Mouse (Mus musculus) midbrain, embryonic 10.5 days (tissue): Measurements from ENCODE around the gene Stard13. TPM values are rescaled to one million over a fixed set of nuclear protein-coding genes. Genes with fewer than 3 reads are reported as not detected.

Source experiments
- DNase-seq: peaks from one replicate; pipeline ENCODE4 v3.0.0-alpha.2; 2017; ENCODE audit warnings: low spot score
- H3K27ac ChIP-seq: fragments of 300-500 bp; sonication (generic); replicated peaks from 2 replicates; pipeline ENCODE4 v1.5.1; 2016; ENCODE audit warnings: mild to moderate bottlenecking
- H3K27me3 ChIP-seq: fragments of 300-500 bp; sonication (generic); 2 replicates; pipeline ENCODE4 v1.6.1; 2016; ENCODE audit warnings: low read depth, mild to moderate bottlenecking; ENCODE audit not compliant: poor library complexity, severe bottlenecking
- H3K36me3 ChIP-seq: fragments of 300-500 bp; sonication (generic); 2 replicates; pipeline ENCODE4 v1.6.1; 2016; ENCODE audit warnings: mild to moderate bottlenecking, moderate library complexity
- H3K4me1 ChIP-seq: fragments of 300-500 bp; sonication (generic); 2 replicates; pipeline ENCODE4 v1.6.1; 2016
- H3K4me3 ChIP-seq: fragments of 300-500 bp; sonication (generic); 2 replicates; pipeline ENCODE4 v1.5.1; 2016; ENCODE audit warnings: mild to moderate bottlenecking, moderate library complexity
- H3K9me3 ChIP-seq: fragments of 300-500 bp; sonication (generic); replicated peaks from 2 replicates; pipeline ENCODE4 v1.6.1; 2016; ENCODE audit warnings: mild to moderate bottlenecking
- WGBS: fragments of 180-500 bp; shearing (Covaris S2); methylation state at CpG from one replicate; pipeline ENCODE4 v1.1.7; 2016; 5-methylcytosine and 5-hydroxymethylcytosine counted together
- polyA plus RNA-seq: library from polyadenylated mRNA; unstranded; fragments of >200 nt; fragmentation: Nextera tagmentation; extraction: Ambion mirVana; gene quantifications from 2 replicates; pipeline ENCODE4 v1.2.1, GENCODE M21; 2016

Stard13 gene
- polyA plus RNA-seq, 1 experiment from 2014 or later: 2.9 TPM

GRCm38 (mm10) chr5:151247115-151247875 is 13.7 kb upstream of the Stard13 start:
- 71% methylated on average over 11 of the region's 11 CpGs for WGBS
- Histone ChIP-seq H3K27me3 (no peaks in the 10 kb centered on the region), H3K9me3 (no peaks in the 10 kb centered on the region), H3K36me3 (no peaks in the 10 kb centered on the region), H3K4me1 (no peaks in the 10 kb centered on the region), H3K27ac (no peak overlapping the region), H3K4me3 (no peak overlapping the region)
- DNase-seq: no peak

- Histone ChIP-seq H3K36me3 (no peaks in the 10 kb centered on the region), H3K27ac (no peak overlapping the region), H3K4me3 (no peak overlapping the region), H3K4me1 (no peaks in the 10 kb centered on the region), H3K9me3 (no peaks in the 10 kb centered on the region), H3K27me3 (no peaks in the 10 kb centered on the region)
- 84% methylated on average over 2 of the region's 2 CpGs for WGBS
- no peak for DNase-seq
Measured at GRCm38 (mm10) chr5:151246287-151246686, 12.7 kb upstream of the Stard13 start.

GRCm38 (mm10) chr5:151245571-151245970 is 11.9 kb upstream of the Stard13 start:
- no peaks in the 10 kb centered on the region for H3K36me3 ChIP-seq
- H3K4me3 ChIP-seq: no peak overlapping the region
- 89% methylated on average over 5 of the region's 5 CpGs for WGBS
- H3K4me1 ChIP-seq: no peaks in the 10 kb centered on the region
- no peaks in the 10 kb centered on the region for H3K9me3 ChIP-seq
- H3K27me3 ChIP-seq: no peaks in the 10 kb centered on the region
- no peak for DNase-seq
- H3K27ac ChIP-seq: no peak overlapping the region

GRCm38 (mm10) chr5:151238730-151239129 is 5.1 kb upstream of the Stard13 start:
- H3K27ac ChIP-seq: no peak overlapping the region
- DNase-seq: no peak
- H3K36me3 ChIP-seq: no peaks in the 10 kb centered on the region
- H3K9me3 ChIP-seq: no peaks in the 10 kb centered on the region
- H3K4me3 ChIP-seq: no peak overlapping the region
- H3K27me3 ChIP-seq: peaks cover 19% of the 10 kb centered on the region
- peaks cover 2% of the 10 kb centered on the region for H3K4me1 ChIP-seq
- 86% methylated on average over 9 of the region's 9 CpGs for WGBS

GRCm38 (mm10) chr5:151236411-151236810 is 2.8 kb upstream of the Stard13 start:
- Histone ChIP-seq H3K4me1 (peaks cover 15% of the 10 kb centered on the region), H3K36me3 (no peaks in the 10 kb centered on the region), H3K27ac (no peak overlapping the region), H3K9me3 (no peaks in the 10 kb centered on the region), H3K4me3 (no peak overlapping the region), H3K27me3 (peaks cover 41% of the 10 kb centered on the region)
- no peak for DNase-seq
- WGBS: 78% methylated on average over 5 of the region's 5 CpGs

GRCm38 (mm10) chr5:151232576-151233299 is 898 bp downstream of the Stard13 start:
- H3K9me3 ChIP-seq: no peaks in the 10 kb centered on the region
- WGBS: 23% methylated on average over 9 of the region's 13 CpGs
- H3K27ac ChIP-seq: no peak overlapping the region
- no peaks in the 10 kb centered on the region for H3K36me3 ChIP-seq
- peaks cover 15% of the 10 kb centered on the region for H3K4me1 ChIP-seq
- peaks cover 41% of the 10 kb centered on the region for H3K27me3 ChIP-seq
- no peak for DNase-seq
- peak overlapping the region; percentile 61 for H3K4me3 ChIP-seq

GRCm38 (mm10) chr5:151231861-151232260 is 1.8 kb downstream of the Stard13 start:
- 91% methylated on average over 7 of the region's 7 CpGs for WGBS
- Histone ChIP-seq H3K27me3 (peaks cover 41% of the 10 kb centered on the region), H3K4me1 (peaks cover 15% of the 10 kb centered on the region), H3K27ac (no peak overlapping the region), H3K36me3 (no peaks in the 10 kb centered on the region), H3K4me3 (no peak overlapping the region), H3K9me3 (no peaks in the 10 kb centered on the region)
- DNase-seq: no peak

GRCm38 (mm10) chr5:151231411-151231810 is 2.2 kb downstream of the Stard13 start:
- 92% methylated on average over 4 of the region's 4 CpGs for WGBS
- Histone ChIP-seq H3K27me3 (peaks cover 41% of the 10 kb centered on the region), H3K4me1 (peaks cover 15% of the 10 kb centered on the region), H3K9me3 (no peaks in the 10 kb centered on the region), H3K27ac (no peak overlapping the region), H3K36me3 (no peaks in the 10 kb centered on the region), H3K4me3 (no peak overlapping the region)
- no peak for DNase-seq

- Histone ChIP-seq H3K36me3 (no peaks in the 10 kb centered on the region), H3K4me3 (no peak overlapping the region), H3K27me3 (peaks cover 39% of the 10 kb centered on the region), H3K4me1 (peaks cover 15% of the 10 kb centered on the region), H3K9me3 (no peaks in the 10 kb centered on the region), H3K27ac (no peak overlapping the region)
- 90% methylated on average over 4 of the region's 4 CpGs for WGBS
- DNase-seq: no peak
Measured at GRCm38 (mm10) chr5:151230427-151230826, 3.2 kb downstream of the Stard13 start.

GRCm38 (mm10) chr5:151228367-151229005 is 5.2 kb downstream of the Stard13 start:
- Histone ChIP-seq H3K4me1 (peaks cover 10% of the 10 kb centered on the region), H3K27me3 (peaks cover 20% of the 10 kb centered on the region), H3K9me3 (no peaks in the 10 kb centered on the region), H3K27ac (no peak overlapping the region), H3K36me3 (no peaks in the 10 kb centered on the region), H3K4me3 (no peak overlapping the region)
- DNase-seq: no peak
- WGBS: 72% methylated on average over 13 of the region's 13 CpGs

GRCm38 (mm10) chr5:151223696-151224366 is 9.8 kb downstream of the Stard13 start:
- Histone ChIP-seq H3K36me3 (no peaks in the 10 kb centered on the region), H3K27me3 (no peaks in the 10 kb centered on the region), H3K27ac (no peak overlapping the region), H3K4me1 (peaks cover 6% of the 10 kb centered on the region), H3K4me3 (no peak overlapping the region), H3K9me3 (no peaks in the 10 kb centered on the region)
- 67% methylated on average over 4 of the region's 4 CpGs for WGBS
- DNase-seq: no peak

- WGBS: 87% methylated on average over 1 of the region's 1 CpGs
- Histone ChIP-seq H3K27ac (no peak overlapping the region), H3K4me1 (peaks cover 12% of the 10 kb centered on the region), H3K4me3 (no peak overlapping the region), H3K9me3 (no peaks in the 10 kb centered on the region), H3K27me3 (no peaks in the 10 kb centered on the region), H3K36me3 (no peaks in the 10 kb centered on the region)
- no peak for DNase-seq
Measured at GRCm38 (mm10) chr5:151222791-151223190, 10.8 kb downstream of the Stard13 start.
